Mouse (Mus musculus): ENCODE data around the gene Mfsd9. TPM values are rescaled to one million over a fixed set of nuclear protein-coding genes. Genes with fewer than 3 reads are reported as not detected.
A peak's percentile ranks its signal among the peaks of the same experiment; 100 is the strongest.
"Not testable (repeated sequence)": the region's sequence is repeated elsewhere in the genome, so short reads cannot be mapped to it uniquely, and the experiment has no call there.

The Mfsd9 gene
- polyA plus RNA-seq, 1 experiment = 3.9 TPM

DNA sequence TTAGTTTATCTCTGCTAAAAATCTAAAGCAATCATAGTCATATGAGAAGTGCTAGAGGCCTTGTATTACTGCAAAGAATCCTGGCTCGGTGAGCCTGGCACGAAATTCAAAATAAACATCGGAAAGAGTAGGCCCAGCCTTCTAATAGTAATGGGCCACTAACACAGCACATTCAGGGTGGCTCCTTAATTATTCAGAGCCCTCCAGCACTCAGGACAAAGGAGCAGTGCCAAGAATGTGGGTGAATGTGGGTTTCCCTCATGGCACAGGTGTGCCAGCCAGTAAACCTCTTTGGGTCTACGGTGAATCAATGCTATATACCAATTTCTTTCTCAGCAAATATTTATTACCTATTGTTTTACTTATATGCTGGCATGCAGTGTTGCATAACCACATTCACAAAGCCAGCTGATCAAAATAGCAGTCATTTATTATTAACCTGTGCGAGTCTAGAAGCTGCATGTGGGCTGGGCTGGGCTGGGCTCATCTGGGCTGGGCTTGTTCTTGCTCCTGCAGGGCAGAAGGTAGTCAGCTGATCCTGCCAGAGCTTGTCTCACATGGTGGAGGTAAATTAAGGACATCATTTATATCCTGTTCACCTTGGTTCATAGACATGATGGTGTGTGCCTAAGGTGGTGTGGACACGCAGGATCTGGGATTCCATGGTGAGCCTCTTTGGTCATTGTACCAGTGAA, 30.6 kb downstream of the Mfsd9 start:
- no peak for DNase-seq (ENCODE audit: low read depth)
- TF ChIP-seq POLR2A (IDR thresholded peaks at IDR 0.05; ENCODE audit: borderline replicate concordance, extremely low read depth, insufficient read depth, insufficient read length, poor library complexity, severe bottlenecking) (no peak), CTCF (IDR thresholded peaks at IDR 0.05; ENCODE audit: borderline replicate concordance, extremely low read depth, insufficient read depth, insufficient read length) (no peak)

DNA sequence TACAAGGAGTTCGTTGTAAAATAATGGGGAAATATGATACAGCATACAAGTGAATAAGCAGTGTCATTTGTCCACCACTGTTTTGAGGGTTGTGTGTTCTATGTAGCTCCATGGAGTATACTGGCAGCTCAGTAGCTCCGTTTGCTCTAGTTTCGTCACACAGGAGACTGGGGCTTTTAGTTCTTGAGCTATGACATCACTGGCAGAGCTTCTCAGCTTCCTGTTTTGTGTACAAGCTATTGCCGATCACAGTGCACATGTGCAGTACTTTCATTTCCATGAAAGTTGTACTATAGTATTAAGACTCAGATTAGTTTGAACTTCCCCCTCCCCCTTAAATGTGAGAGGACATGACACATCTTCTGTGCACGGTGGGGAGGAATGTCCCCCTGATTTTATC, 44.4 kb downstream of the Mfsd9 start:
- TF ChIP-seq CTCF (IDR thresholded peaks at IDR 0.05; ENCODE audit: borderline replicate concordance, extremely low read depth, insufficient read depth, insufficient read length) = no peak
- TF ChIP-seq POLR2A (IDR thresholded peaks at IDR 0.05; ENCODE audit: borderline replicate concordance, extremely low read depth, insufficient read depth, insufficient read length, poor library complexity, severe bottlenecking) = no peak
- DNase-seq (ENCODE audit: low read depth) = no peak

DNA sequence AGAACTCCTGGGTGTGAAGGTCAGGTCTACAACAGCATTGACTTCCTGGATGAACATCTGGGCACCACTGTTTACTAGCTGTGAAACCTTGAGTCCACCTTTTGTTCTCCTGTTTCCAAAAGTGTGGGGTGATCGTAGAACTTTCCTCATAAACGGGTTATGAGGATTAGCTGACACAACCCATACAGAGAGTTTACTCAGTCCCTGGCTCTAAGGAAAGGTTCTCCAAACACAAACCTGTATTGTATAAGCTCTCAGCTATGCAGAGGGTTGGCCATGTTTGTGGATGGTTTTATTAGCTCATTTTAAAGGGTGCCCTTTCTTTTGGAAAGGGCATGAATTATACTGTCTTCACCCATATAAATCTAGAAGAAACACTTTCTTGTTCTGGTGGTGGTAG, 49.7 kb downstream of the Mfsd9 start:
- no peak for DNase-seq (ENCODE audit: low read depth)
- no peak for TF ChIP-seq CTCF (IDR thresholded peaks at IDR 0.05; ENCODE audit: borderline replicate concordance, extremely low read depth, insufficient read depth, insufficient read length)
- no peak for TF ChIP-seq POLR2A (IDR thresholded peaks at IDR 0.05; ENCODE audit: borderline replicate concordance, extremely low read depth, insufficient read depth, insufficient read length, poor library complexity, severe bottlenecking)

- DNase-seq (ENCODE audit: low read depth) = not testable (repeated sequence)
Observed at GRCm38 (mm10) chr1:40738246-40738645, 52.2 kb downstream of the Mfsd9 start.

DNA sequence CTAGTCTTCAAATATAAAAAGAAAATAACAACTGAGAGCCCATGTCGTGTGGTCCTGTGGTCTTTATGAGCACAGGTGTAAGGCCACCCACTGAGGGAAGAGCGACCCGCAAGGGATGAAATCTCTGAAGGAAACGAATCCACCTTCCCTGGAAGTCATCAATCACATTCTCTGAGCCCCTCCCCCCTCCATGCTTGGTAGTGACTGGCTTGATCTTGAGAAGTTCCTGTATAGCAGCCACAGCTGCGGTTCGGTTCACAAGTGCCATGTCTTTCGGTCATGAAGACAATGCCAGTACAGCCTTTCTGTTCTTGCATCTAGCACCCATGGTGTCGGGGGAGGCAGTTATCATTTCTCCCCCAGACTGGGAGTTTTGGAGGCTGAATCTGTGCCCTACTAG, 52.8 kb downstream of the Mfsd9 start:
- DNase-seq (ENCODE audit: low read depth) = no peak
- no peak for TF ChIP-seq POLR2A (IDR thresholded peaks at IDR 0.05; ENCODE audit: borderline replicate concordance, extremely low read depth, insufficient read depth, insufficient read length, poor library complexity, severe bottlenecking)
- TF ChIP-seq CTCF (IDR thresholded peaks at IDR 0.05; ENCODE audit: borderline replicate concordance, extremely low read depth, insufficient read depth, insufficient read length) = no peak

- DNase-seq (ENCODE audit: low read depth) = no peak
- no peak for TF ChIP-seq CTCF (IDR thresholded peaks at IDR 0.05; ENCODE audit: borderline replicate concordance, extremely low read depth, insufficient read depth, insufficient read length)
- no peak for TF ChIP-seq POLR2A (IDR thresholded peaks at IDR 0.05; ENCODE audit: borderline replicate concordance, extremely low read depth, insufficient read depth, insufficient read length, poor library complexity, severe bottlenecking)
Observed at GRCm38 (mm10) chr1:40728636-40729035, 61.9 kb downstream of the Mfsd9 start.

GRCm38 (mm10) chr1:40727404-40727803, 63.1 kb downstream of the Mfsd9 start:
- TF ChIP-seq CTCF (IDR thresholded peaks at IDR 0.05; ENCODE audit: borderline replicate concordance, extremely low read depth, insufficient read depth, insufficient read length) (no peak), POLR2A (IDR thresholded peaks at IDR 0.05; ENCODE audit: borderline replicate concordance, extremely low read depth, insufficient read depth, insufficient read length, poor library complexity, severe bottlenecking) (no peak)
- DNase-seq (ENCODE audit: low read depth) = no peak

DNA sequence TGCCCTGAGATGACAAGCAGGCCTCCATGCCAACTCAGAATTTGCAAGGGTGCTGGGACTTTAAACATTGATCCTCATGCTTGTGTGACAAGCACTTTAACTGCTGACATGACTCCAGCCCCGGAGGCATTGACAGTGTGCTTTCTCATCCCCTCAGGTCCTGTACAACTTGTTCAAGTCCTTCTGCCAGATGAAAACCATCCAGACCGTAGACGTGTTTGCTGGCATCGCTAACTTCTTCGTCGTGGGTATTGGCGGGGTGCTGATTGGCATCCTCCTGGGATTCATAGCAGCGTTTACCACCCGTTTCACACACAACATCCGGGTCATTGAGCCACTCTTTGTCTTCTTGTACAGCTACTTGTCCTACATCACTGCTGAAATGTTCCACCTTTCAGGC, 64.4 kb downstream of the Mfsd9 start:
- TF ChIP-seq POLR2A (IDR thresholded peaks at IDR 0.05; ENCODE audit: borderline replicate concordance, extremely low read depth, insufficient read depth, insufficient read length, poor library complexity, severe bottlenecking) (no peak), CTCF (IDR thresholded peaks at IDR 0.05; ENCODE audit: borderline replicate concordance, extremely low read depth, insufficient read depth, insufficient read length) (no peak)
- DNase-seq (ENCODE audit: low read depth) = peak; percentile 30

Other genes with a start within 250 kb of the Mfsd9 start
- gene Slc9a4, start 210.6 kb downstream of the Mfsd9 start, polyA plus RNA-seq (2012; rRNA removed) = 0.07 and 0.16 TPM in 2 replicates
- 0.26 and 0.38 TPM in 2 replicates for gene Slc9a2, start 110.1 kb downstream of the Mfsd9 start, polyA plus RNA-seq (2012; rRNA removed)
- 0.05 TPM in 1 of 2 replicates, not detected in the other for gene Tmem182, start 14.9 kb upstream of the Mfsd9 start, polyA plus RNA-seq (2012; rRNA removed)

All from brain, embryonic 14.5 days (tissue).